Mouse (Mus musculus): Measurements from ENCODE around the gene Actb. TPM values are rescaled to one million over a fixed set of nuclear protein-coding genes. Genes with fewer than 3 reads are reported as not detected.
A peak's percentile ranks its signal among the peaks of the same experiment; 100 is the strongest.
"Not testable (repeated sequence)": the region's sequence is repeated elsewhere in the genome, so short reads cannot be mapped to it uniquely, and the experiment has no call there.

Actb gene
- polyA plus RNA-seq, 1 experiment from 2014 or later, result 14,392 TPM

DNA sequence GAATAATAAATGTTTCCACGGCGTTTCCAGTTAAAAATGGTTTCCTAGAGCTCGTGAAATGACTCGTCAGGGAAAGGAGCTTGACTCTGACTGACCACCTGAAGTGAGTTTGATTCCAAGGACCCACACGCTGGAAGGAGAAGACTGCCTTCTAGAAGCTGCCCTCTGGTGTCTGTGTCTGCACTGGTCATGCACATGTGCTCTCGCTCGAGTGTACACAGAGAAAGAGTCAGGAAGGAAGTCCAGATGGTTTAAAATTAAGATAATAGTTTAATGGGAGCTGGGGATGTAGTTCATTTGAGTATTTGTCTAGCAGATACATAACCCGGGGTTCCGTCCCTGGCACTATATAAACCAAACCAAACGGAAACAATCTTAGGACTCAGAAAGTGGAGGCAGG, 10.4 kb downstream of the Actb start:
- peak overlapping the region; percentile 93; the same call in 1 of the 2 replicates for H3K4me2 ChIP-seq (replicated peaks)
- H3K27ac ChIP-seq, result no peak overlapping the region
- H3K27me3 ChIP-seq, result no peaks in the 10 kb centered on the region
- no peak overlapping the region for H3K4me3 ChIP-seq
- H3K9me3 ChIP-seq (replicated peaks), result no peaks in the 10 kb centered on the region
- H3K4me1 ChIP-seq, result peaks cover 17% of the 10 kb centered on the region
- no peak for ATAC-seq (ENCODE audit: low FRiP score)
- H3K9ac ChIP-seq, result no peak overlapping the region
- peaks cover 21% of the 10 kb centered on the region for H3K36me3 ChIP-seq
- WGBS, result 83% methylated on average over 10 of the region's 10 CpGs

DNA sequence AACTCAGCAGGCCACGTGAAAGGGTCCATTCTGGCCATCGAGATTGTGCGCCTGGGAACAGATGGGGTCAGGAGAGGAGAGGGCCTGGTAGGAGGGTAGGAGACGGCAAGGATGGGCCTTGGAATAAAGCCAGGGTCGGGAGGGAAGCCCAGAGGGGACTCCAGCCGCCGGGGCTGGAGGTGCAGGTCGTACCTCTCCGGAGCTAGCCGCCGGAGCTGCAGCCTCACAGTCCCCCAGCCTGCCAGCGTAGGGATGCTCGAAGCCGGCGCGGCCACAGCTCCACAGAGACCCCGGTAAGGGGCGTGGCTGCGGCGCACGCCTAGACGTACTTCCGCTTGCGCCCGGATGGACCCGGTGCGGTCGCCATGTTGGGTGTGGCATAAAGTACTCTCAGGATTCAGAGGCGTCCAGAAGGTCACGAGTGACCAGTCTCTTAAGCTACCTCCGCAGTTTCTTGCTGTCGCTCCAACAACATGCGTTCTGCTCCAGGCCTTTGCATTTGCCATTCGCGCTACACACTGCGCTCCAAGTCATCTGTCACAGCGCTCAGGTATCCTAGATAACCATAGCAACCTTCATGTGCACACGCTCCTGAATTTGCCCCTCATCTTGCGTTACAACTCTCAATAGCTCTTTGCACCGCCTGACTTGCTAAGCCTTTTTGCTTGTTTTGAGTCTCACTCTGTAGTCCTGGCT, 11.5 kb downstream of the Actb start, which contains the start of gene Fbxl18:
Gene Fbxl18, minus strand, starts transcription at position 504 of the 696 bp plus-strand sequence.
- Histone ChIP-seq H3K4me3 (peak within 1 kb of the TSS; percentile 79), H3K4me2 (replicated peaks) (peak within 1 kb of the TSS; percentile 93), H3K9me3 (replicated peaks) (no peaks in the 10 kb centered on the region), H3K27ac (peak within 1 kb of the TSS; percentile 86), H3K36me3 (peaks cover 11% of the 10 kb centered on the region), H3K27me3 (no peaks in the 10 kb centered on the region), H3K4me1 (peaks cover 17% of the 10 kb centered on the region), H3K9ac (peak within 1 kb of the TSS; percentile 85)
- peak; percentile 95 for ATAC-seq (ENCODE audit: low FRiP score)
- WGBS, result under 1% methylated on average over 36 of the region's 40 CpGs

GRCm38 (mm10) chr5:142891396-142891795, 15.2 kb downstream of the Actb start:
- peaks cover 19% of the 10 kb centered on the region for H3K36me3 ChIP-seq

GRCm38 (mm10) chr5:142887533-142887932, 19.0 kb downstream of the Actb start:
- H3K4me3 ChIP-seq; ATAC-seq (ENCODE audit: low FRiP score); H3K9me3 ChIP-seq (replicated peaks); H3K9ac ChIP-seq; H3K27me3 ChIP-seq; H3K27ac ChIP-seq; H3K4me1 ChIP-seq; H3K4me2 ChIP-seq (replicated peaks): not testable (repeated sequence)
- peaks cover 51% of the 10 kb centered on the region for H3K36me3 ChIP-seq
- WGBS, result 87% methylated on average over 3 of the region's 3 CpGs

More at GRCm38 (mm10) chr5:142891396-142891795, 15.2 kb downstream of the Actb start:
- H3K9ac ChIP-seq, result no peak overlapping the region
- no peak overlapping the region for H3K27ac ChIP-seq
- H3K4me1 ChIP-seq, result peaks cover 17% of the 10 kb centered on the region
- H3K4me2 ChIP-seq (replicated peaks), result no peak overlapping the region
- H3K4me3 ChIP-seq, result no peak overlapping the region
- H3K27me3 ChIP-seq, result no peaks in the 10 kb centered on the region
- ATAC-seq (ENCODE audit: low FRiP score), result no peak
- no peaks in the 10 kb centered on the region for H3K9me3 ChIP-seq (replicated peaks)
- WGBS, result 82% methylated on average over 6 of the region's 6 CpGs

GRCm38 (mm10) chr5:142886761-142887160, 19.8 kb downstream of the Actb start:
- 93% methylated on average over 20 of the region's 20 CpGs for WGBS
- Histone ChIP-seq H3K4me2 (replicated peaks) (no peak overlapping the region), H3K36me3 (peaks cover 55% of the 10 kb centered on the region), H3K9ac (no peak overlapping the region), H3K9me3 (replicated peaks) (no peaks in the 10 kb centered on the region), H3K27me3 (no peaks in the 10 kb centered on the region), H3K27ac (no peak overlapping the region), H3K4me1 (peaks cover 3% of the 10 kb centered on the region), H3K4me3 (no peak overlapping the region)
- no peak for ATAC-seq (ENCODE audit: low FRiP score)

- 97% methylated on average over 19 of the region's 19 CpGs for WGBS
- no peak for ATAC-seq (ENCODE audit: low FRiP score)
- no peak overlapping the region for H3K4me2 ChIP-seq (replicated peaks)
- H3K9me3 ChIP-seq (replicated peaks), result no peaks in the 10 kb centered on the region
- no peaks in the 10 kb centered on the region for H3K27me3 ChIP-seq
- no peak overlapping the region for H3K4me3 ChIP-seq
- H3K27ac ChIP-seq, result no peak overlapping the region
- H3K9ac ChIP-seq, result no peak overlapping the region
- peaks cover 56% of the 10 kb centered on the region for H3K36me3 ChIP-seq
- peaks cover 9% of the 10 kb centered on the region for H3K4me1 ChIP-seq
Observed at GRCm38 (mm10) chr5:142886181-142886580, 20.4 kb downstream of the Actb start.

- H3K27ac ChIP-seq, result no peak overlapping the region
- H3K27me3 ChIP-seq, result no peaks in the 10 kb centered on the region
- H3K36me3 ChIP-seq, result peaks cover 49% of the 10 kb centered on the region
- H3K4me1 ChIP-seq, result peaks cover 24% of the 10 kb centered on the region
- 89% methylated on average over 11 of the region's 11 CpGs for WGBS
- no peak for ATAC-seq (ENCODE audit: low FRiP score)
- no peaks in the 10 kb centered on the region for H3K9me3 ChIP-seq (replicated peaks)
- H3K4me2 ChIP-seq (replicated peaks), result no peak overlapping the region
- H3K4me3 ChIP-seq, result no peak overlapping the region
- no peak overlapping the region for H3K9ac ChIP-seq
Observed at GRCm38 (mm10) chr5:142882471-142882870, 24.1 kb downstream of the Actb start.

DNA sequence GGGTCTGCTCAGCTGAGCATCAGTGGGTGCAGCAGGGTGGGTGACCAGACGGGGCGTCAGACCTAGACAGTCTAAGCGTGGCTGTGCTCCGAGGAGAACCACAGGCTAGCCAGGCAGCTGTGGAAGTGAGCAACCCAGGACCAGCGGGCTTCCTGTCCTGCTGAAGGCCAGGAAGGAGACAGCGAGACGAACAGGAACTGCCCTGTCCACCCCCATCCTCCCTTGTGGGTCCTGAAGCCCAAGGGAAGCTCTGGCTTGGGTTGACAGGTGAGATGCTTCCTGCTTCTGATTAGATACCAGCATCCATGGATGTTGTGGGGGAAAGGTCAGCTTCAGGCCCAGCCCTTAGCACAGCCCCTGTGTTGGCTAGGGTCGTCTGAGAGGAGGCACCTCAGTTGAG, 24.6 kb downstream of the Actb start:
- peaks cover 26% of the 10 kb centered on the region for H3K4me1 ChIP-seq
- no peaks in the 10 kb centered on the region for H3K27me3 ChIP-seq
- H3K4me3 ChIP-seq, result no peak overlapping the region
- peak overlapping the region; percentile 52; the same call in 1 of the 2 replicates for H3K27ac ChIP-seq
- H3K36me3 ChIP-seq, result peaks cover 46% of the 10 kb centered on the region
- peak overlapping the region; percentile 6 for H3K9ac ChIP-seq
- WGBS, result 78% methylated on average over 8 of the region's 8 CpGs
- H3K4me2 ChIP-seq (replicated peaks), result no peak overlapping the region
- no peaks in the 10 kb centered on the region for H3K9me3 ChIP-seq (replicated peaks)
- no peak for ATAC-seq (ENCODE audit: low FRiP score)

- WGBS, result 26% methylated on average over 13 of the region's 13 CpGs
- peaks cover 26% of the 10 kb centered on the region for H3K4me1 ChIP-seq
- H3K27me3 ChIP-seq, result no peaks in the 10 kb centered on the region
- H3K36me3 ChIP-seq, result peaks cover 45% of the 10 kb centered on the region
- ATAC-seq (ENCODE audit: low FRiP score), result no peak
- no peak overlapping the region for H3K4me2 ChIP-seq (replicated peaks)
- no peak overlapping the region for H3K4me3 ChIP-seq
- H3K9ac ChIP-seq, result peak overlapping the region; percentile 6
- H3K27ac ChIP-seq, result peak overlapping the region; percentile 52; the same call in 1 of the 2 replicates
- H3K9me3 ChIP-seq (replicated peaks), result no peaks in the 10 kb centered on the region
Observed at GRCm38 (mm10) chr5:142880806-142881516, 25.6 kb downstream of the Actb start.

- H3K36me3 ChIP-seq, result peaks cover 45% of the 10 kb centered on the region
- 0 out of 2 replicates have a peak overlapping the region, but pooled peaks have one; percentile 52 for H3K27ac ChIP-seq
- no peak for ATAC-seq (ENCODE audit: low FRiP score)
- no peak overlapping the region for H3K4me3 ChIP-seq
- H3K9ac ChIP-seq, result peak overlapping the region; percentile 6; the same call in 1 of the 2 replicates
- no peaks in the 10 kb centered on the region for H3K9me3 ChIP-seq (replicated peaks)
- no peaks in the 10 kb centered on the region for H3K27me3 ChIP-seq
- H3K4me1 ChIP-seq, result peaks cover 26% of the 10 kb centered on the region
- 74% methylated on average over 6 of the region's 6 CpGs for WGBS
- no peak overlapping the region for H3K4me2 ChIP-seq (replicated peaks)
Observed at GRCm38 (mm10) chr5:142880246-142880645, 26.3 kb downstream of the Actb start.

DNA sequence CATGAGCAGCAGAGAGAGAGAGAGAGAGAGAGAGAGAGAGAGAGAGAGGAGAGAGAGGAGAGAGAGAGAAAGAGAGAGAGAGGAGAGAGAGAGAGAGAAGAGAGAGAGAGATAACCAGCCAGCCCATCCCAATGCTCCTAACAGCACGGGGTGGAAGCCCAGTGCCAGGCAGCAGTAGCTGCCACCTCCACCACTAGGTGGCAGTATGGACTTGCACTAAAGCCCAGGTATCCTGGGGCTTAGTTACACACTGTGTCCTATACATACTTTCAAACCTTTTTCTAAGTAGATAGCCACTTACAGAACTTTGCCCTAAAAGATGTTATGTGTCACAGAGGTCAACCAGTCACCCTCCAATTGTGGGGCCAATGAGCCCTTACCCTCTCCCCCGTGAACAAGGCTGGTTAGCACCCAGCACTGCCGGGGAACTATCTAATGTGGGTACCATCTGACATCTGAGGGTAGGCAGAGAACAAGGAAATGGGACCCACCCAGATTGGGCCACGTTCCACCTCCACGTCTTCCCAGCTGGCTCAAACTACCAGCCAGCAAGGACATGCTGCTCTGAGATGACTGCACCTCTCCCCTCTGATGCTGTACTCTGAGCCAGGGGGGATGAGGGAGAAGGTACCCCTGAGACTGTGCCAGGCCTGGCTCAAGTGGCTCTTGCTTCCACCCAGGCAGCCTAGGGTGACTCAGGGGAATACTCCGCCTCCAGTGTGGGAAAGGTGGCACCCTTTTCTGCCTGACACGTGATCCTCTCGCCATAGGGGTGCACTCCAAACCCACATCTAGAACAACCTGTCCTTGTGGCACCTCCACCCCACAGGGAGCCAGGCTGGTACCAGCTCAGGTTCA, 27.0 kb downstream of the Actb start:
- 66% methylated on average over 8 of the region's 8 CpGs for WGBS
- H3K27ac ChIP-seq, result no peak overlapping the region
- H3K4me3 ChIP-seq, result no peak overlapping the region
- H3K4me2 ChIP-seq (replicated peaks), result no peak overlapping the region
- H3K9me3 ChIP-seq (replicated peaks), result no peaks in the 10 kb centered on the region
- H3K4me1 ChIP-seq, result peaks cover 26% of the 10 kb centered on the region
- peaks cover 43% of the 10 kb centered on the region for H3K36me3 ChIP-seq
- peak overlapping the region; percentile 13; the same call in 1 of the 2 replicates for H3K9ac ChIP-seq
- peak; percentile 75; the same call in 1 of the 2 replicates for ATAC-seq (ENCODE audit: low FRiP score)
- H3K27me3 ChIP-seq, result no peaks in the 10 kb centered on the region

DNA sequence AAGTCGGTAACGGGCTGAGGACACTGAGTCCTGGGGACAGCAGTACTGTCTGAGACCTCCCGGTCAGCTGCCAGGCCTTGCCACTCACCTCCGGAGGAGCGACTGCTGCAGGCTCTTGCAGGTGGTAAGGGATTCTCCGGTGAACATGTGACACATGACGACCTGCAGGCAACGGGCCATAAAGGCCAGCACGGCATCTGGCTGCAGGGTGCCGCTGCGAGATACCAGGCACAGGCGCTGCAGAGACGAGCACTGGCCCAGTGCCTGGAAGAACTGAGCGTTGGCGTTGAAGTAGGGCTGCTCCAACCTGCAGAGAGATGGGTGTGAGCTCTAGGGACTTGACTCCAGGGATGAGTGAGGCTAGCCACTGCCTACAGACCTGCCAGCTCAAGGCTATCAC, 28.0 kb downstream of the Actb start:
- no peak overlapping the region for H3K4me2 ChIP-seq (replicated peaks)
- no peak for ATAC-seq (ENCODE audit: low FRiP score)
- H3K9me3 ChIP-seq (replicated peaks), result no peaks in the 10 kb centered on the region; the same call in 1 of the 2 replicates
- peaks cover 43% of the 10 kb centered on the region for H3K36me3 ChIP-seq
- no peak overlapping the region for H3K27ac ChIP-seq
- H3K4me3 ChIP-seq, result no peak overlapping the region
- peaks cover 26% of the 10 kb centered on the region for H3K4me1 ChIP-seq
- H3K9ac ChIP-seq, result no peak overlapping the region
- 93% methylated on average over 15 of the region's 15 CpGs for WGBS
- H3K27me3 ChIP-seq, result no peaks in the 10 kb centered on the region
